Mouse (Mus musculus) liver, postnatal 0 days (tissue): ENCODE data around the gene Tdp1.

Experiments
- CTCF ChIP-seq: sonication (generic); IDR thresholded peaks from 2 replicates; pipeline ENCODE4 v1.5.1; 2016; ENCODE audit warnings: antibody characterized with exemption, low read depth
- EP300 ChIP-seq: IDR thresholded peaks from 2 replicates; pipeline ENCODE4 v1.6.1; 2016; ENCODE audit warnings: antibody characterized with exemption, low read depth, mild to moderate bottlenecking

- TF ChIP-seq EP300 (no peak), CTCF (no peak)
Observed at GRCm38 (mm10) chr12:99939179-99939578, 54.9 kb downstream of the Tdp1 start.
